In the genomic region with DNA sequence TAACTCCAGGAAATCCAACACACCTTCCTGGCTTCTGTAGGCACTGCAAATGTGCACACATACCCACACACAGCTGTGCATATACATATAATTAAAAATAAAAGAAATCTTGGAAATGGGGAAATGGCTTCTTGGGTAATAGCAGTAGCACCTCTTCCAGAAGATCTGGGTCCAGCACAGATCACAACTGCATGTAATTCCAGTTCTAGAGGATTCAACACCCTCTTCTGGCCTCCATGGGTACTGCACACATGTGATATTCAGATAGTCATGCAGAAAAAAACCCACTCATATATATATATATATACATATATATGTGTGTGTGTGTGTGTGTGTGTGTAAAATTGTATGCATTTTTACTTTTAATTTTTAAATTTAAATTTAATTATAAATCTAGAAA, we compare ENCODE assay signal across 14 mouse cellular contexts.
DNase-seq lines count a peak whose midpoint lies in the region; ATAC-seq and TF ChIP-seq lines count a peak whose summit lies in the region.
"Had no signal": no experiment of that assay in that cellular context is flagged by ENCODE, and none has a peak within 500 bp of the region (broad histone marks: within the 10 kb centered on the region; RNA-seq: fewer than 3 reads in every experiment).

No protein-coding gene starts in this region.

- DNase-seq in hindbrain, embryonic 11.5 days (ENCODE audit: low spot score): peak; percentile 29
- no peak for DNase-seq in hindbrain, embryonic 10.5 days (ENCODE audit: low spot score)
- DNase-seq in lung, embryonic 14.5 days: peak; percentile 25
- no peak for DNase-seq in lung, postnatal 36 days
- DNase-seq in NIH3T3 (ENCODE audit: low read depth): peak; percentile 1
- peak; percentile 19 for DNase-seq in embryo, embryonic 11 days
- DNase-seq in ovary, adult 18-20 months (ENCODE audit: low spot score): no peak
- DNase-seq: gastrocnemius, postnatal 14 days had no signal

- no peak overlapping the region for H3K27ac ChIP-seq in hindbrain, embryonic 11.5 days (ENCODE audit: low read depth, low read length)
- no peak overlapping the region for H3K27ac ChIP-seq in hindbrain, embryonic 10.5 days
- H3K27ac ChIP-seq in lung, embryonic 14.5 days (ENCODE audit: low read depth): no peak overlapping the region
- H3K27ac ChIP-seq: heart, embryonic 15.5 days; limb, embryonic 12.5 days; lung, embryonic 15.5 days; midbrain, embryonic 13.5 days; neural tube, embryonic 13.5 days; stomach, embryonic 15.5 days had no signal

- no peak overlapping the region for H3K4me3 ChIP-seq in hindbrain, embryonic 11.5 days (ENCODE audit: low read depth, low read length)
- H3K4me3 ChIP-seq in hindbrain, embryonic 10.5 days: no peak overlapping the region
- H3K4me3 ChIP-seq in lung, embryonic 14.5 days (ENCODE audit: low read depth, low read length): no peak overlapping the region
- H3K4me3 ChIP-seq: heart, embryonic 15.5 days; limb, embryonic 12.5 days; lung, embryonic 15.5 days; midbrain, embryonic 13.5 days; neural tube, embryonic 13.5 days; stomach, embryonic 15.5 days had no signal

- no peak overlapping the region for H3K9ac ChIP-seq in hindbrain, embryonic 11.5 days (ENCODE audit: low read depth, low read length)
- no peak overlapping the region for H3K9ac ChIP-seq in lung, embryonic 14.5 days
- H3K9ac ChIP-seq: heart, embryonic 15.5 days; limb, embryonic 12.5 days; lung, embryonic 15.5 days; midbrain, embryonic 13.5 days; neural tube, embryonic 13.5 days; stomach, embryonic 15.5 days had no signal

- no peak for ATAC-seq in hindbrain, embryonic 11.5 days (ENCODE audit: low FRiP score)
- no peak for ATAC-seq in lung, embryonic 14.5 days (ENCODE audit: insufficient read depth)
- ATAC-seq: midbrain, embryonic 13.5 days had no signal

- no peaks in the 10 kb centered on the region for H3K27me3 ChIP-seq in hindbrain, embryonic 11.5 days (ENCODE audit: control insufficient read depth, insufficient read depth, low read length)
- no peaks in the 10 kb centered on the region for H3K27me3 ChIP-seq in hindbrain, embryonic 10.5 days (ENCODE audit: insufficient read depth, poor library complexity, severe bottlenecking)
- H3K27me3 ChIP-seq in lung, embryonic 14.5 days (ENCODE audit: insufficient read depth, low read length): no peaks in the 10 kb centered on the region
- H3K27me3 ChIP-seq: heart, embryonic 15.5 days; limb, embryonic 12.5 days; lung, embryonic 15.5 days; neural tube, embryonic 13.5 days; stomach, embryonic 15.5 days had no signal

- H3K4me2 ChIP-seq in hindbrain, embryonic 11.5 days (replicated peaks; ENCODE audit: low read depth, low read length): no peak overlapping the region
- H3K4me2 ChIP-seq in lung, embryonic 14.5 days: no peak overlapping the region
- H3K4me2 ChIP-seq: heart, embryonic 15.5 days; limb, embryonic 12.5 days; lung, embryonic 15.5 days; midbrain, embryonic 13.5 days; neural tube, embryonic 13.5 days; stomach, embryonic 15.5 days had no signal

- H3K9me3 ChIP-seq in hindbrain, embryonic 11.5 days (ENCODE audit: control insufficient read depth, low read length): no peaks in the 10 kb centered on the region
- H3K9me3 ChIP-seq in hindbrain, embryonic 10.5 days: no peaks in the 10 kb centered on the region
- H3K9me3 ChIP-seq in lung, embryonic 14.5 days (ENCODE audit: low read depth, low read length): no peaks in the 10 kb centered on the region
- H3K9me3 ChIP-seq: heart, embryonic 15.5 days; limb, embryonic 12.5 days; lung, embryonic 15.5 days; midbrain, embryonic 13.5 days; neural tube, embryonic 13.5 days; stomach, embryonic 15.5 days had no signal

- peak; percentile 38 for TF ChIP-seq CTCF in lung, embryonic 14.5 days (IDR thresholded peaks at IDR 0.05; ENCODE audit: low read depth)

- no peaks in the 10 kb centered on the region for H3K36me3 ChIP-seq in hindbrain, embryonic 11.5 days (ENCODE audit: control insufficient read depth, insufficient read depth, low read length)
- no peaks in the 10 kb centered on the region for H3K36me3 ChIP-seq in hindbrain, embryonic 10.5 days
- H3K36me3 ChIP-seq in lung, embryonic 14.5 days (ENCODE audit: insufficient read depth): no peaks in the 10 kb centered on the region
- H3K36me3 ChIP-seq: heart, embryonic 15.5 days; limb, embryonic 12.5 days; lung, embryonic 15.5 days; midbrain, embryonic 13.5 days; neural tube, embryonic 13.5 days; stomach, embryonic 15.5 days had no signal

- H3K4me1 ChIP-seq in hindbrain, embryonic 11.5 days (replicated peaks; ENCODE audit: control insufficient read depth, insufficient read depth, low read length): no peaks in the 10 kb centered on the region
- no peaks in the 10 kb centered on the region for H3K4me1 ChIP-seq in hindbrain, embryonic 10.5 days (replicated peaks)
- no peaks in the 10 kb centered on the region for H3K4me1 ChIP-seq in lung, embryonic 14.5 days (ENCODE audit: insufficient read depth)
- H3K4me1 ChIP-seq: heart, embryonic 15.5 days; lung, embryonic 15.5 days; midbrain, embryonic 13.5 days; neural tube, embryonic 13.5 days; stomach, embryonic 15.5 days had no signal

Comparison
In these comparisons a context has a peak if more than half of its experiments do, and no peak if none do; other contexts are left out.
1. DNase-seq: peak in hindbrain, embryonic 11.5 days (single experiment), lung, embryonic 14.5 days (single experiment), NIH3T3 (single experiment) and embryo, embryonic 11 days (single experiment); none in hindbrain, embryonic 10.5 days (single experiment), lung, postnatal 36 days (single experiment) and ovary, adult 18-20 months (single experiment).